Mouse (Mus musculus): ENCODE measurements around the gene Gfpt2.

DNA sequence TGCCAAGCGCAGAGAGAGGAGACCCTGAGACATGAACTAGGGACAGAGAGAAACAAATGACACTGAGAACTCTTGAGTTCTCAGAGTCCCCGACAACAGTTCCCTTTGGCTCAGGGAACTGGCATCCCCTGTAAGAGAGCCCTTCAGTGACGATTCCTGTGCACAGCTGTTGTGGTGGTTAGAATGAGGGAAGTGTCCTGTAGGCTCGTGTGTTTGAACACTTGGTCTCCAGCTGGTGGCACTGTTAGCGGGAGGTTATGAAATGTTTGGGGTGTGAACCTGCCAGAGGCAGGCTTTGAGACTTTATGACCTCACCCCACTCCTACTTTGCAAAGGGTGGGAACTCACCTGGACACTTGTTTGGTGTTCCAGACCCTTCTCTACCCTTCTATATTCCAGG, 21.7 kb upstream of the Gfpt2 start:
- TF ChIP-seq CTCF (conservative IDR thresholded peaks at IDR 0.05 in 1 of 2, IDR thresholded peaks at IDR 0.05 in 1 of 2; ENCODE audit: low read depth in 2 of 2, low read length in 2 of 2) (peak in 1 of 2 experiments; percentile 57; a peak in 2 of 4 replicates), POLR2A (IDR thresholded peaks at IDR 0.05; ENCODE audit: low read depth, low read length) (no peak), POLR2AphosphoS2 (IDR thresholded peaks at IDR 0.05; ENCODE audit: low read depth, low read length) (no peak), ZC3H11A (IDR thresholded peaks at IDR 0.05; ENCODE audit: low read depth, low read length) (no peak), MXI1 (IDR thresholded peaks at IDR 0.05; ENCODE audit: low read depth, low read length) (no peak), UBTF (IDR thresholded peaks at IDR 0.05; ENCODE audit: low read depth, low read length) (no peak), CHD1 (IDR thresholded peaks at IDR 0.05; ENCODE audit: low read depth, low read length) (no peak), ZKSCAN1 (IDR thresholded peaks at IDR 0.05; ENCODE audit: borderline replicate concordance, low read depth, low read length) (no peak), USF1 (IDR thresholded peaks at IDR 0.05; ENCODE audit: low read depth, low read length) (no peak), NRF1 (IDR thresholded peaks at IDR 0.05; ENCODE audit: low read depth, low read length) (no peak), TCF12 (IDR thresholded peaks at IDR 0.05; ENCODE audit: low read depth, low read length) (no peak), USF2 (conservative IDR thresholded peaks at IDR 0.05; ENCODE audit: low read depth, low read length) (no peak), EP300 (IDR thresholded peaks at IDR 0.05; ENCODE audit: low read length) (0 out of 2 replicates have a peak, but pooled peaks have one; percentile 4)

Data from CH12.LX (cell line).